Mouse (Mus musculus) urinary bladder, postnatal 10 days (tissue): ENCODE measurements around the gene Tbkbp1.

Experiments
- DNase-seq: peaks from one replicate; pipeline ENCODE4 v3.0.0; 2022; ENCODE audit warnings: low spot score

Gene Tbkbp1

GRCm38 (mm10) chr11:97127470-97128223, 23.6 kb downstream of the Tbkbp1 start:
- DNase-seq: no peak

GRCm38 (mm10) chr11:97126645-97127468, 24.4 kb downstream of the Tbkbp1 start:
- DNase-seq: no peak

GRCm38 (mm10) chr11:97124266-97125036, 26.8 kb downstream of the Tbkbp1 start:
- DNase-seq: no peak

GRCm38 (mm10) chr11:97123282-97123890, 27.9 kb downstream of the Tbkbp1 start:
- no peak for DNase-seq

- no peak for DNase-seq
Measured at GRCm38 (mm10) chr11:97120641-97121040, 30.7 kb downstream of the Tbkbp1 start.

GRCm38 (mm10) chr11:97120221-97120620, 31.1 kb downstream of the Tbkbp1 start:
- DNase-seq: no peak

- DNase-seq: no peak
Measured at GRCm38 (mm10) chr11:97115797-97116196, 35.5 kb downstream of the Tbkbp1 start.

GRCm38 (mm10) chr11:97114671-97115601, 36.4 kb downstream of the Tbkbp1 start, which contains the start of gene Tbx21:
Tbx21 (minus strand) TSS chr11:97115331.
- DNase-seq: no peak

GRCm38 (mm10) chr11:97112519-97113125, 38.7 kb downstream of the Tbkbp1 start:
- no peak for DNase-seq

- DNase-seq: no peak
Measured at GRCm38 (mm10) chr11:97108976-97109375, 42.3 kb downstream of the Tbkbp1 start.

- DNase-seq: no peak
Measured at GRCm38 (mm10) chr11:97104091-97104483, 47.2 kb downstream of the Tbkbp1 start.

GRCm38 (mm10) chr11:97103163-97104090, 47.9 kb downstream of the Tbkbp1 start:
- DNase-seq: no peak

GRCm38 (mm10) chr11:97101722-97102121, 49.6 kb downstream of the Tbkbp1 start:
- peak; percentile 27 for DNase-seq

- DNase-seq: no peak
Measured at GRCm38 (mm10) chr11:97098791-97099190, 52.5 kb downstream of the Tbkbp1 start.

- DNase-seq: no peak
Measured at GRCm38 (mm10) chr11:97094600-97094999, 56.7 kb downstream of the Tbkbp1 start.

GRCm38 (mm10) chr11:97086365-97086764, 64.9 kb downstream of the Tbkbp1 start:
- no peak for DNase-seq
